Mouse (Mus musculus) MEL (cell line): ENCODE results near the gene Urah. TPM values are rescaled to one million over a fixed set of nuclear protein-coding genes. Genes with fewer than 3 reads are reported as not detected.

Source experiments
- DNase-seq: peaks from one replicate; pipeline ENCODE4 v3.0.0; 2011; ENCODE audit warnings: low read depth, low spot score
- H3K27ac ChIP-seq: 2 replicates; pipeline ENCODE4 v1.5.1; 2012; ENCODE audit warnings: low read depth, mild to moderate bottlenecking, control low read depth, low read length, moderate library complexity; ENCODE audit not compliant: control insufficient read depth
- H3K27me3 ChIP-seq, 2 experiments: fragments of 150-350 bp in 1 of 2; sonication (generic) in 1 of 2; 2 replicates each; pipeline ENCODE4 v1.6.1; 2012; ENCODE audit warnings: low read length in 2 of 2, mild to moderate bottlenecking in 2 of 2, improper control_type of control experiment in 1 of 2, moderate library complexity in 1 of 2; ENCODE audit not compliant: insufficient read depth in 2 of 2, control insufficient read depth in 1 of 2
- H3K36me3 ChIP-seq, 2 experiments: 2 replicates each; pipeline ENCODE4 v1.6.1; 2012 to 2014; ENCODE audit warnings: low read length in 2 of 2, improper control_type of control experiment in 1 of 2, inconsistent platforms in 1 of 2, mild to moderate bottlenecking in 1 of 2; ENCODE audit not compliant: insufficient read depth in 2 of 2, control insufficient read depth in 1 of 2
- H3K4me1 ChIP-seq, 2 experiments: fragments of 150-350 bp in 1 of 2; sonication (generic) in 1 of 2; 2 replicates each; pipeline ENCODE4 v1.6.1; 2012; ENCODE audit warnings: low read length in 2 of 2, improper control_type of control experiment in 1 of 2, mild to moderate bottlenecking in 1 of 2; ENCODE audit not compliant: insufficient read depth in 2 of 2, control insufficient read depth in 1 of 2
- H3K4me3 ChIP-seq, 2 experiments: fragments of 150-350 bp in 1 of 2; sonication (generic) in 1 of 2; 2 replicates each; pipeline ENCODE4 v1.5.1; 2012; ENCODE audit warnings: low read depth in 2 of 2, low read length in 2 of 2, mild to moderate bottlenecking in 2 of 2, moderate library complexity in 2 of 2, control low read depth in 1 of 2, improper control_type of control experiment in 1 of 2; ENCODE audit not compliant: control insufficient read depth in 1 of 2, insufficient read depth in 1 of 2
- H3K79me2 ChIP-seq: 2 replicates; pipeline ENCODE4 v1.6.1; 2012; ENCODE audit warnings: mild to moderate bottlenecking, low read length, moderate library complexity; ENCODE audit not compliant: control insufficient read depth, poor library complexity, insufficient read depth
- H3K9ac ChIP-seq: 2 replicates; pipeline ENCODE4 v1.6.1; 2012; ENCODE audit warnings: low read depth, mild to moderate bottlenecking, control low read depth, low read length, moderate library complexity; ENCODE audit not compliant: control insufficient read depth, poor library complexity, severe bottlenecking
- H3K9me3 ChIP-seq: fragments of 150-350 bp; sonication (generic); replicated peaks from 2 replicates; pipeline ENCODE4 v1.6.1; 2012; ENCODE audit warnings: mild to moderate bottlenecking, low read length, improper control_type of control experiment, moderate library complexity; ENCODE audit not compliant: insufficient read depth
- CHD1 ChIP-seq: IDR thresholded peaks from 2 replicates; pipeline ENCODE4 v1.6.1; 2012; ENCODE audit warnings: low read depth, mild to moderate bottlenecking, inconsistent platforms, low read length, improper control_type of control experiment
- HCFC1 ChIP-seq: IDR thresholded peaks from 2 replicates; pipeline ENCODE4 v1.6.1; 2012; ENCODE audit warnings: low read depth, mild to moderate bottlenecking, inconsistent platforms, low read length, improper control_type of control experiment, moderate library complexity
- MAFK ChIP-seq: IDR thresholded peaks from 2 replicates; pipeline ENCODE4 v1.6.1; 2011; ENCODE audit warnings: low read depth, mild to moderate bottlenecking, low read length, improper control_type of control experiment, borderline replicate concordance
- MAZ ChIP-seq: IDR thresholded peaks from 2 replicates; pipeline ENCODE4 v1.6.1; 2012; ENCODE audit warnings: low read depth, mild to moderate bottlenecking, inconsistent platforms, low read length, improper control_type of control experiment
- NRF1 ChIP-seq: IDR thresholded peaks from 2 replicates; pipeline ENCODE4 v1.6.1; 2014; ENCODE audit warnings: low read depth, mild to moderate bottlenecking, inconsistent platforms, low read length, improper control_type of control experiment, moderate library complexity; ENCODE audit not compliant: poor library complexity, insufficient read depth, severe bottlenecking
- POLR2AphosphoS5 ChIP-seq: IDR thresholded peaks from 2 replicates; pipeline ENCODE4 v1.6.1; 2012; ENCODE audit warnings: low read depth, borderline replicate concordance, mild to moderate bottlenecking, inconsistent platforms, low read length, moderate library complexity, mixed read lengths
- RCOR1 ChIP-seq: IDR thresholded peaks from 2 replicates; pipeline ENCODE4 v1.6.1; 2012; ENCODE audit warnings: low read depth, mild to moderate bottlenecking, inconsistent platforms, low read length, improper control_type of control experiment
- SIN3A ChIP-seq: IDR thresholded peaks from 2 replicates; pipeline ENCODE4 v1.6.1; 2012; ENCODE audit warnings: low read length, improper control_type of control experiment, inconsistent platforms
- TBP ChIP-seq: IDR thresholded peaks from 2 replicates; pipeline ENCODE4 v1.8.0; 2011; ENCODE audit warnings: low read depth, low read length, improper control_type of control experiment
- USF1 ChIP-seq: IDR thresholded peaks from 2 replicates; pipeline ENCODE4 v1.6.1; 2014; ENCODE audit warnings: low read depth, mild to moderate bottlenecking, inconsistent platforms, low read length, improper control_type of control experiment, moderate library complexity
- polyA plus RNA-seq, 2 experiments: library from polyadenylated mRNA; stranded (reverse) in 1 of 2; unstranded in 1 of 2; fragments of >175 nt in 1 of 2; fragments of >200 nt in 1 of 2; gene quantifications; 2 replicates each; pipeline versions ENCODE4 v1.2.1 to v1.2.4; 2012; ENCODE audit warnings: low replicate concordance in 2 of 2, low read depth in 1 of 2; ENCODE audit not compliant: insufficient read length in 2 of 2, insufficient read depth in 1 of 2, missing spikeins in 1 of 2
- total RNA-seq: library from RNA; depleted of rRNA; stranded (reverse); fragments of 300-350 nt; gene quantifications from 2 replicates; pipeline ENCODE4 v1.2.3, GENCODE M21; 2012

Gene Urah
- total and polyA plus RNA-seq, 3 experiments, result not detected

DNA sequence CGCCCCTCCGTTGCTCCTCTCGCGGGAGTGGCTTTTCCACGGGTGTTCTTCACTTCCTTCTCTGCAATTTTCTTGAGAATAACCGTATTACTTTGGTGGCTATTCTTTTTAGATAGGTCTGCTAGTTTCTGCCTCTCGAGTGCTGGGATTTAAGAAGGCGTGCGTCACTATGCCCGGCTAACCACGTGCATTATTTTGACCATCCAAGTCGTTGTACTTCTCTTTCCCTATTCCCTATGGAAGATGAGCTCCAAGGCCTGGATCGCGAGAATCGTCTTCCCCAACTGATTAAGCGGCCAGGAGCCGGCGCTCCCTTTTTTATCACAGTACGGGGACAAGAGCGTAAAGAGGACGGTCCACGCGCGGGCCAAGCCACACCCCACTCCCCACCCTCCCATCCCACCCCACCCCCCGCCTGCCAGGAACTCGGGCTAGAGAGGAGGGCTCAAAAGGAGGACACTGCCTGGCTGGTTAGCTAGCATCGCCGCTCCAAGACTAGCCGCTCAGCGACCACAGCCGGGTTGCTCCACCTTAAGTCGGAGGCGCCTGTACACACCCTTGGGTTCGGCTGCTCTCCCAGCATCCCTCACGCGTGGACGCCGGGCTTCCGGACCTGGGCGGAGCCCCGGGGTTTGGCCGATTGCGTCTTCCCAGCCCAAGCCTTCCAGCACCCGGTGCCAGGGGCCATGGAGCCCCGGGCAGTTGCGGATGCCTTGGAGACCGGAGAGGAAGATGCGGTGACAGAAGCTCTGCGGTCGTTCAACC lies 22.1 kb downstream of the Urah start, which contains the start of gene Ric8a (continued):
- TF ChIP-seq MAFK (no peak), CHD1 (no peak), RCOR1 (no peak)

DNA sequence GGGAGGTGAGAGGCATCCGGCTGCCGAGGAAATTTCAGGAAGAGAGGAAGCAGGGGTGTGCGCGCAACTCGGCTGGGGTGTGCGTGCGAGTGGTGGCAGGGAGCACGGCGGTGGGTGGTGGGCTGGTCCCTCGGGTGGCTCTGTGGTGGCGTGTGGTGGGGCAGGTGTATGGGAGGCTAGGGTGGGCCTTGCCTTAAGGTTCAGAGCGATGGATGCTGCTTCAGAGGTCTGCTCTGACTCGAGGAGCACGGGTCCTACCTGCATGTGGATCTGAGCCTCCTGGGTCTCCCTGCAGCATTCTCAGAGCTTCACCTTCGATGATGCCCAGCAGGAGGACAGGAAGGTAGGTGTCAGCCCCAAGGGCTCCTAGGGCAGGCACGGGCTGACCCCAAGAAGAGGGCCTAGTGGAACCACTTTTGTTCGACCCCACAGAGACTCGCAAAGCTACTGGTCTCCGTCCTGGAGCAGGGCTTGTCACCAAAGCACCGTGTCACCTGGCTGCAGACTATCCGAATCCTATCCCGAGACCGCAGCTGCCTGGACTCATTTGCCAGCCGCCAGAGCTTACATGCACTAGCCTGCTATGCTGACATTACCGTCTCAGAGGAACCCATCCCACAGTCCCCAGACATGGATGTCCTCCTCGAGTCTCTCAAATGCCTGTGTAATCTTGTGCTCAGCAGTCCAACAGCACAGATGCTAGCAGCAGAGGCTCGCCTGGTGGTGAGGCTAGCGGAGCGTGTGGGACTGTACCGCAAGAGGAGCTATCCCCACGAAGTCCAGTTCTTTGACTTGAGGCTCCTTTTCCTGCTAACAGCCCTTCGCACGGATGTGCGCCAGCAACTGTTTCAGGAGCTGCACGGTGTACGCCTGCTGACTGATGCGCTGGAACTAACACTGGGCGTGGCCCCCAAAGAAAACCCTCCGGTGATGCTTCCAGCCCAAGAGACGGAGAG lies 23.0 kb downstream of the Urah start, which contains the start of gene Bet1l:
Gene Bet1l, minus strand, starts transcription at position 28 of the 956 bp plus-strand sequence.
- Histone ChIP-seq H3K27me3 (no peaks in the 10 kb centered on the region), H3K9ac (peak within 1 kb of the TSS; percentile 80), H3K4me3 (peak within 1 kb of the TSS; percentile 84 to 91), H3K79me2 (peaks cover 37% of the 10 kb centered on the region), H3K4me1 (peaks cover 3 to 19% of the 10 kb centered on the region in 2 experiments; a peak in 3 of 4 replicates), H3K9me3 (no peaks in the 10 kb centered on the region), H3K27ac (peak within 1 kb of the TSS; percentile 89), H3K36me3 (peaks cover 2 to 8% of the 10 kb centered on the region in 2 experiments)
- peak; percentile 47 for DNase-seq
- TF ChIP-seq MAZ (no peak), SIN3A (peak; percentile 48), TBP (0 out of 2 replicates have a peak, but pooled peaks have one; percentile 0)

DNA sequence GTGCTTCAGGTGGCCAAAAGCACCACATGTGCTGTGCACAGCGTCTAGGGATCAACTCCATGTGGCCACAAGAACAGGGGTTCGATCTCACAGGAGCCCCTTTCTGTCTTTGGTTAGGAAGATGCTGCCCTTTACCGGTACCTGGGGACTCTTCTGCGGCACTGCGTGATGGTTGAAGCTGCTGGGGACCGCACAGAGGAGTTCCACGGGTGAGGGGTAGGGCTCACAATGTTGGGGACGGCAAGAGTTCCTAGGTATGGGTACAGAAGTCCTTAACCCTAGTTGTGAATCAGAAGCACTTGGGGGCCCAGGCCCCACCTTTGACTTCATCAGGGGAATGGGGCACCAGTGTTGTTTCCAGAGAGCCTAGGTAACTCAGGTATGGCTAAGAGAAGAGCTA lies 23.9 kb downstream of the Urah start:
- no peak for DNase-seq
- TF ChIP-seq HCFC1 (no peak), TBP (no peak), MAFK (no peak), POLR2AphosphoS5 (no peak), USF1 (no peak), NRF1 (no peak)
- no peak overlapping the region for H3K27ac ChIP-seq
- H3K27me3 ChIP-seq, result no peaks in the 10 kb centered on the region
- H3K9ac ChIP-seq, result 0 out of 2 replicates have a peak overlapping the region, but pooled peaks have one; percentile 80
- no peaks in the 10 kb centered on the region for H3K9me3 ChIP-seq
- peak overlapping the region in 1 of 2 experiments; percentile 84; a peak in 1 of 4 replicates for H3K4me3 ChIP-seq
- H3K4me1 ChIP-seq, result peaks cover 3 to 19% of the 10 kb centered on the region in 2 experiments; a peak in 3 of 4 replicates
- H3K36me3 ChIP-seq, result peaks cover 3 to 8% of the 10 kb centered on the region in 2 experiments
- peaks cover 37% of the 10 kb centered on the region for H3K79me2 ChIP-seq
